Mouse (Mus musculus): ENCODE measurements around the gene Frmd4b. TPM values are rescaled to one million over a fixed set of nuclear protein-coding genes. Genes with fewer than 3 reads are reported as not detected.

The Frmd4b gene
- polyA plus RNA-seq, 1 experiment: 0.59 TPM

DNA sequence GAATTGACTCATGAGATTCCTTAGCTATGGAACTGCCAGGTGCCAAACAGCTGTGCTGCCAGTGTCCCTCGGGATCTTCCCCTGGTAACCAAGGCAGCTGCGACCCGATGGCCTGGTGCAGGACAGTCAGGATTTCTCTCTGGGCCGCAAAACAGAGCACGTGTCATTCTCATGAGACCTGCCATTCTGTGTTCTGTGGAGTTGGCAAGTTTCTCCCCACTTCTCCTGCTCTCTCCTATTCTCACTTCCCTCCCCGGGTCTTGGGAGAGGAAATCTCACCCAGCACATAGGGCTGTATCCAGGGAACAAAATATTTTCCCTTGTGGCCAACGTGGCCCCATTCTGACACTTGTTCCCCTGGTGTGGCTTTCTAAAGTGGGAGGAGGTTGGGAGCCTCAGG lies 176.0 kb downstream of the Frmd4b start:
- TF ChIP-seq TCF12 (IDR thresholded peaks at IDR 0.05; ENCODE audit: insufficient read depth, poor library complexity, severe bottlenecking): peak; percentile 19
- TF ChIP-seq CEBPB (IDR thresholded peaks at IDR 0.05; ENCODE audit: insufficient read depth, poor library complexity, severe bottlenecking): no peak
- TF ChIP-seq POLR2AphosphoS2 (IDR thresholded peaks at IDR 0.05; ENCODE audit: insufficient read length, low read depth): no peak
- no peak for TF ChIP-seq POLR2A (IDR thresholded peaks at IDR 0.05; ENCODE audit: insufficient read length, low read depth)
- TF ChIP-seq MYOD1 (IDR thresholded peaks at IDR 0.05; ENCODE audit: control insufficient read depth in 1 of 3, insufficient read length in 2 of 3, low read depth in 2 of 3): peak in 2 of 3 experiments; percentile 31 to 75
- peak; percentile 71 for TF ChIP-seq TCF3 (IDR thresholded peaks at IDR 0.05; ENCODE audit: insufficient read length, low read depth)
- peak in 2 of 3 experiments; percentile 33 to 86 for TF ChIP-seq MYOG (IDR thresholded peaks at IDR 0.05; ENCODE audit: control insufficient read depth in 1 of 3, insufficient read depth in 1 of 3, insufficient read length in 2 of 3, low read depth in 2 of 3)
- no peak for TF ChIP-seq USF1 (IDR thresholded peaks at IDR 0.05; ENCODE audit: low read depth)
- TF ChIP-seq REST (IDR thresholded peaks at IDR 0.05; ENCODE audit: insufficient read depth, insufficient read length): no peak
- Histone ChIP-seq H3K4me3 (no peak overlapping the region), H3ac (ENCODE audit: control insufficient read depth, insufficient read length) (no peak overlapping the region)

DNA sequence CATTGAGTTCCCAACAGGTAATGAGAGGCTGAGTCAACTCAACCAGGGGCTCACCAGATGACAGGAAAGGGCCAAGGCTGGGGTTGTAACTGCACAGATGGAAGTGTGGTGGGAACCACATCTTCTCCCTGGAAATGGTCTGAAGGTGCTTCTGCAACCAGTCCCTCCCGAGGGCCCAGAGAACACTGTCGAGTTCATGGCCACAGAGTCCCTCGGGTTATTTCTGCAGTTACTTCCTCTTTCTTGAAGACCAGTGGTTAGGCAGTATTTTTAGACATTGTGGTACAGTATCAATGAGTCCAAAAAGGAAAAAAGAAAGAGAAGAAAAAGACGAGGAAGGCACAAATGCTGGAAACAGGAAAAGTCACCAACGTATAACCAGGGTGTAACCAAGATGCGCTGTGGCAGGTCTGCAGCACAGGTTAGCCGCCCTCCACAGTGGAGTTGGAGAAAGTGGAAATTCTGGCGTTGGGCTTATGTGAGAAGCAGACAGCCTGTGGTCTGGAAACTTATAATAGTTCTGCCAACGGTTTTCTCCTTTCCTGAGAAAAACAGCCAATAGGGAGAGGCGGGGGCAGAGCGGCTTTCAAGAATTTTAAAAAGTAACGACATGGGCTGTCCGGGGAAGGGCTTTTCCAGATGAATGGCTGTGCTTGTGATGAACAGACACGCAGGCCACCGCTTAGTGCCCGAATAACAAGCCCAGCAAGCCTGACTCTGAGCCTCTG lies 178.3 kb downstream of the Frmd4b start:
- peaks cover 4% of the 10 kb centered on the region for H3K27me3 ChIP-seq (ENCODE audit: control insufficient read depth, insufficient read depth, insufficient read length)
- H3ac ChIP-seq (ENCODE audit: control insufficient read depth, insufficient read length): no peak overlapping the region
- no peak for TF ChIP-seq REST (IDR thresholded peaks at IDR 0.05; ENCODE audit: insufficient read depth, insufficient read length)
- no peak for TF ChIP-seq MYOD1 (IDR thresholded peaks at IDR 0.05; ENCODE audit: control insufficient read depth in 1 of 3, insufficient read length in 2 of 3, low read depth in 2 of 3)
- TF ChIP-seq CEBPB (IDR thresholded peaks at IDR 0.05; ENCODE audit: insufficient read depth, poor library complexity, severe bottlenecking): no peak
- TF ChIP-seq TCF12 (IDR thresholded peaks at IDR 0.05; ENCODE audit: insufficient read depth, poor library complexity, severe bottlenecking): no peak
- no peak for TF ChIP-seq USF1 (IDR thresholded peaks at IDR 0.05; ENCODE audit: low read depth)
- no peak for TF ChIP-seq MAX (IDR thresholded peaks at IDR 0.05; ENCODE audit: low read depth)
- TF ChIP-seq POLR2A (IDR thresholded peaks at IDR 0.05; ENCODE audit: insufficient read length, low read depth): no peak
- no peak for TF ChIP-seq E2F4 (IDR thresholded peaks at IDR 0.05; ENCODE audit: insufficient read depth)
- no peak for TF ChIP-seq POLR2AphosphoS2 (IDR thresholded peaks at IDR 0.05; ENCODE audit: insufficient read length, low read depth)
- TF ChIP-seq TCF3 (IDR thresholded peaks at IDR 0.05; ENCODE audit: insufficient read length, low read depth): no peak
- TF ChIP-seq SRF (IDR thresholded peaks at IDR 0.05; ENCODE audit: control insufficient read depth, insufficient read length, low read depth): no peak
- no peak for TF ChIP-seq MYOG (IDR thresholded peaks at IDR 0.05; ENCODE audit: control insufficient read depth in 1 of 3, insufficient read depth in 1 of 3, insufficient read length in 2 of 3, low read depth in 2 of 3)
- no peak overlapping the region for H3K4me2 ChIP-seq (ENCODE audit: low read depth)
- no peak overlapping the region for H3K4me3 ChIP-seq
- no peaks in the 10 kb centered on the region for H3K36me3 ChIP-seq (ENCODE audit: control insufficient read depth, insufficient read depth)
- H3K79me2 ChIP-seq (ENCODE audit: control insufficient read depth, insufficient read depth): no peaks in the 10 kb centered on the region

More for the DNA sequence above, 176.0 kb downstream of the Frmd4b start:
- Histone ChIP-seq H3K79me2 (ENCODE audit: control insufficient read depth, insufficient read depth) (no peaks in the 10 kb centered on the region), H3K4me2 (ENCODE audit: low read depth) (no peak overlapping the region), H3K36me3 (ENCODE audit: control insufficient read depth, insufficient read depth) (no peaks in the 10 kb centered on the region), H3K27me3 (ENCODE audit: control insufficient read depth, insufficient read depth, insufficient read length) (no peaks in the 10 kb centered on the region)

DNA sequence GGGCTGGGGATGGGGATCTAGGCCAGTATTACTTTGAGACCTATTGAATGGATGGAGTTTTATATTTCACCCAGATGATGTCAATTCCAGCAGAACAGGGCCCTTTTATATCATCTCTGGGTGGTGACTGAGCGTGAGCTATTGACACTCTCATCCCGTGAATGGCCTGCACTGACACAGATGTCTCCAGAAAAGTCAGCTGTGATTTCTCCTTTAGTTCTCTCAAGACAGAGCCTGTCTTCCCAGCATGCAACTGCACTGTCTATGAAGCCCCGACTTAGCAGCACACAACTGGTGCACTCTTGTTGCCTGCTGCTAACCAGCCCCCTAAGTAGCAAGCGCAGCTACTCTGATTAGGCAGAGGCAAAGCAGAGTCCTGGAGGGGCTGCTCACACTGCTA lies 182.6 kb downstream of the Frmd4b start:
- Histone ChIP-seq H3K4me2 (ENCODE audit: low read depth) (no peak overlapping the region), H3ac (ENCODE audit: control insufficient read depth, insufficient read length) (no peak overlapping the region), H3K79me2 (ENCODE audit: control insufficient read depth, insufficient read depth) (no peaks in the 10 kb centered on the region), H3K27me3 (ENCODE audit: control insufficient read depth, insufficient read depth, insufficient read length) (peaks cover 4% of the 10 kb centered on the region), H3K4me3 (no peak overlapping the region), H3K36me3 (ENCODE audit: control insufficient read depth, insufficient read depth) (no peaks in the 10 kb centered on the region)
- TF ChIP-seq MAX (IDR thresholded peaks at IDR 0.05; ENCODE audit: low read depth) (no peak), POLR2AphosphoS2 (IDR thresholded peaks at IDR 0.05; ENCODE audit: insufficient read length, low read depth) (no peak), TCF12 (IDR thresholded peaks at IDR 0.05; ENCODE audit: insufficient read depth, poor library complexity, severe bottlenecking) (no peak), E2F4 (IDR thresholded peaks at IDR 0.05; ENCODE audit: insufficient read depth) (no peak), MYOG (IDR thresholded peaks at IDR 0.05; ENCODE audit: control insufficient read depth in 1 of 3, insufficient read depth in 1 of 3, insufficient read length in 2 of 3, low read depth in 2 of 3) (no peak), CEBPB (IDR thresholded peaks at IDR 0.05; ENCODE audit: insufficient read depth, poor library complexity, severe bottlenecking) (no peak), TCF3 (IDR thresholded peaks at IDR 0.05; ENCODE audit: insufficient read length, low read depth) (no peak), POLR2A (IDR thresholded peaks at IDR 0.05; ENCODE audit: insufficient read length, low read depth) (no peak), USF1 (IDR thresholded peaks at IDR 0.05; ENCODE audit: low read depth) (no peak), SRF (IDR thresholded peaks at IDR 0.05; ENCODE audit: control insufficient read depth, insufficient read length, low read depth) (no peak), REST (IDR thresholded peaks at IDR 0.05; ENCODE audit: insufficient read depth, insufficient read length) (no peak)

DNA sequence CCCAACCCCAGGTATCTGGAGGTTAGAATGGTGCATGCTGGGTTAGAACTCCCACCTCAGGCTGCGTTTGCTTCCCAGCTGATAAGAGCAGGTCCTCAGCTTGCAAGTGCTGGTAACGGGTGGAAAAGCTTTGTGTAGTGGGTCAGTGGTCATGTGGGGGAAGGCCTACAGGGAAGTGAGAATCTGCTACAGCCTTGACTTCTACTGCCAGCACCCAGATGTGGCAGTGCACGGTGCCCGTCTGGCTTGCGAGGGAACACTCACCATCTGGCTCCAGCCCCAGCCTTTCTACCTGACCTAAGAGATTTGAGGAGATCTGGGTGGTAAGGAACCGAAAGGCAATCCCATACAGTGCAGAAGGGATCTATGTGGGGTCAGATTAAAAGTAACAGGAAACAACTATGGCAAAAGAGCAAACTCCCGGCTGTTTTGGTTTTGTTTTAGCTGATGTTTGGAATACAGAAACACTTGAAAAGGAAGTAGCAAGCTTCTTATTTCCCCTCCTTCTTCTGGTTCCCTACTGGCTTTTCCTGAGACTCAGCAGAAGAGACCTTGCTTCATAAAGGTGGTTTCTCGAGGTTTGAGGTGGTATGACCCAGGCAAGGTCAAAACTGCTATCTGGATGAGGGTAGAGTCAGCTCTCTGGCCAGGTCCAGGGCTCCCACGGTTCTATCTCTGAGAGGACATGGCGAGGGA lies 185.9 kb downstream of the Frmd4b start:
- Histone ChIP-seq H3K36me3 (ENCODE audit: control insufficient read depth, insufficient read depth) (no peaks in the 10 kb centered on the region), H3K79me2 (ENCODE audit: control insufficient read depth, insufficient read depth) (no peaks in the 10 kb centered on the region), H3K4me3 (no peak overlapping the region), H3K4me2 (ENCODE audit: low read depth) (no peak overlapping the region), H3ac (ENCODE audit: control insufficient read depth, insufficient read length) (no peak overlapping the region), H3K27me3 (ENCODE audit: control insufficient read depth, insufficient read depth, insufficient read length) (peaks cover 4% of the 10 kb centered on the region)
- TF ChIP-seq TCF12 (IDR thresholded peaks at IDR 0.05; ENCODE audit: insufficient read depth, poor library complexity, severe bottlenecking) (no peak), REST (IDR thresholded peaks at IDR 0.05; ENCODE audit: insufficient read depth, insufficient read length) (no peak), MAX (IDR thresholded peaks at IDR 0.05; ENCODE audit: low read depth) (no peak), MYOG (IDR thresholded peaks at IDR 0.05; ENCODE audit: control insufficient read depth in 1 of 3, insufficient read depth in 1 of 3, insufficient read length in 2 of 3, low read depth in 2 of 3) (no peak)
